Comparison of ENCODE assay signal across 20 mouse cellular contexts in genomic region chr7:102100868-102101267, GRCm38 (mm10). TPM values are rescaled to one million over a fixed set of nuclear protein-coding genes. Genes with fewer than 3 reads are reported as not detected.
DNase-seq lines count a peak whose midpoint lies in the region; ATAC-seq and TF ChIP-seq lines count a peak whose summit lies in the region.
"Had no signal": no experiment of that assay in that cellular context is flagged by ENCODE, and none has a peak within 500 bp of the region (broad histone marks: within the 10 kb centered on the region; RNA-seq: fewer than 3 reads in every experiment).

No protein-coding gene starts in this region.

- no peak overlapping the region for H3K9ac ChIP-seq in kidney, embryonic 15.5 days
- H3K9ac ChIP-seq in ES-Bruce4 (ENCODE audit: low read depth, poor library complexity, severe bottlenecking), result no peak overlapping the region
- peak overlapping the region; percentile 21; the same call in 1 of the 2 replicates for H3K9ac ChIP-seq in heart, embryonic 16.5 days (ENCODE audit: low read length)
- H3K9ac ChIP-seq: embryonic facial prominence, embryonic 15.5 days had no signal

- TF ChIP-seq EP300 in ES-Bruce4 (IDR thresholded peaks at IDR 0.05; ENCODE audit: insufficient read depth, low read depth, low read length), result no peak

- no peak for TF ChIP-seq POLR2A in ES-Bruce4 (IDR thresholded peaks at IDR 0.05; ENCODE audit: insufficient read depth, low read length)

- H3K4me2 ChIP-seq in kidney, embryonic 15.5 days, result no peak overlapping the region; the same call in 1 of the 2 replicates
- H3K4me2 ChIP-seq in heart, embryonic 16.5 days (ENCODE audit: low read depth, low read length), result no peak overlapping the region

- no peak for TF ChIP-seq CTCF in ES-Bruce4 (IDR thresholded peaks at IDR 0.05; ENCODE audit: low read depth, low read length)

- DNase-seq in heart, embryonic 10.5 days (ENCODE audit: low spot score), result no peak
- no peak for DNase-seq in heart, adult 9 months (ENCODE audit: low spot score in 2 of 2)
- DNase-seq in kidney, adult 9 months, result no peak
- DNase-seq in embryo, embryonic 10.5 days (ENCODE audit: low spot score), result no peak
- no peak for DNase-seq in cerebellum, postnatal 4 days (ENCODE audit: low spot score in 2 of 2)
- DNase-seq: adrenal gland, postnatal 25 days; cerebellum, adult 2 months; layer of hippocampus, postnatal 36 days; left cerebral cortex, postnatal 4 days; right cerebral cortex, postnatal 25 days had no signal

- ATAC-seq in kidney, embryonic 15.5 days (replicated peaks; ENCODE audit: low FRiP score), result no peak
- no peak for ATAC-seq in heart, embryonic 16.5 days (replicated peaks; ENCODE audit: extremely low read depth, insufficient read depth, low FRiP score)

- peak overlapping the region; percentile 80 for H3K27ac ChIP-seq in heart, embryonic 10.5 days
- peak overlapping the region; percentile 78; the same call in 1 of the 2 replicates for H3K27ac ChIP-seq in kidney, embryonic 15.5 days
- H3K27ac ChIP-seq in ES-Bruce4 (ENCODE audit: insufficient read depth, low read length), result peak overlapping the region; percentile 82
- 0 out of 2 replicates have a peak overlapping the region, but pooled peaks have one; percentile 25 for H3K27ac ChIP-seq in heart, embryonic 16.5 days (ENCODE audit: low read length)
- H3K27ac ChIP-seq: hindbrain, postnatal 0 days; neural tube, embryonic 13.5 days had no signal

- peaks cover 43% of the 10 kb centered on the region for H3K4me1 ChIP-seq in heart, embryonic 10.5 days
- peaks cover 27% of the 10 kb centered on the region for H3K4me1 ChIP-seq in kidney, embryonic 15.5 days
- H3K4me1 ChIP-seq in ES-Bruce4 (ENCODE audit: control insufficient read depth, insufficient read depth, low read length), result peaks cover 9% of the 10 kb centered on the region
- H3K4me1 ChIP-seq in heart, embryonic 16.5 days (ENCODE audit: control insufficient read depth, insufficient read depth, low read length), result peaks cover 17% of the 10 kb centered on the region

- no peak overlapping the region for H3K4me3 ChIP-seq in heart, embryonic 10.5 days
- H3K4me3 ChIP-seq in kidney, embryonic 15.5 days (replicated peaks), result no peak overlapping the region
- H3K4me3 ChIP-seq in ES-Bruce4 (ENCODE audit: low read depth, low read length), result no peak overlapping the region
- H3K4me3 ChIP-seq in heart, embryonic 16.5 days (ENCODE audit: low read length), result no peak overlapping the region

- H3K36me3 ChIP-seq in heart, embryonic 10.5 days, result no peaks in the 10 kb centered on the region
- no peaks in the 10 kb centered on the region for H3K36me3 ChIP-seq in kidney, embryonic 15.5 days
- no peaks in the 10 kb centered on the region for H3K36me3 ChIP-seq in ES-Bruce4 (ENCODE audit: control insufficient read depth, insufficient read depth, low read length, poor library complexity, severe bottlenecking)
- H3K36me3 ChIP-seq in heart, embryonic 16.5 days (ENCODE audit: control insufficient read depth, insufficient read depth), result no peaks in the 10 kb centered on the region
- H3K36me3 ChIP-seq: embryonic facial prominence, embryonic 15.5 days had no signal

- 54% methylated on average over 5 of the region's 5 CpGs for WGBS in heart, embryonic 10.5 days
- WGBS in kidney, embryonic 15.5 days, result 26% methylated on average over 5 of the region's 5 CpGs
- whole genome bisulfite sequencing in heart, embryonic 16.5 days, result 69% methylated on average over 5 of the region's 5 CpGs

- no peaks in the 10 kb centered on the region for H3K27me3 ChIP-seq in heart, embryonic 10.5 days (ENCODE audit: insufficient read depth, poor library complexity, severe bottlenecking)
- H3K27me3 ChIP-seq in kidney, embryonic 15.5 days, result no peaks in the 10 kb centered on the region
- H3K27me3 ChIP-seq in ES-Bruce4 (ENCODE audit: control insufficient read depth, insufficient read depth, low read length, poor library complexity, severe bottlenecking), result no peaks in the 10 kb centered on the region
- no peaks in the 10 kb centered on the region for H3K27me3 ChIP-seq in heart, embryonic 16.5 days (ENCODE audit: control insufficient read depth, insufficient read depth, low read length)
- H3K27me3 ChIP-seq: embryonic facial prominence, embryonic 15.5 days had no signal

- no peaks in the 10 kb centered on the region for H3K9me3 ChIP-seq in heart, embryonic 10.5 days
- no peaks in the 10 kb centered on the region for H3K9me3 ChIP-seq in kidney, embryonic 15.5 days (replicated peaks)
- no peaks in the 10 kb centered on the region for H3K9me3 ChIP-seq in ES-Bruce4 (replicated peaks; ENCODE audit: control insufficient read depth, insufficient read depth, low read length, poor library complexity, severe bottlenecking)
- no peaks in the 10 kb centered on the region for H3K9me3 ChIP-seq in heart, embryonic 16.5 days (replicated peaks; ENCODE audit: control insufficient read depth, low read length)
- H3K9me3 ChIP-seq: embryonic facial prominence, embryonic 15.5 days; neural tube, embryonic 13.5 days had no signal

RNA-seq across cellular contexts. Expression of gene Art1, which starts 0.7 kb away (rescaled TPM):
- polyA plus RNA-seq in heart, embryonic 10.5 days (2016; fragmentation: Nextera tagmentation; extraction: Ambion mirVana), result 8.1 and 18.4 TPM in 2 replicates
- polyA plus RNA-seq in kidney, embryonic 15.5 days (2015; fragmentation: Nextera tagmentation; extraction: Ambion mirVana), result 2.4 and 3.4 TPM in 2 replicates
- polyA plus RNA-seq in ES-Bruce4 (2011; ENCODE audit: insufficient read depth, insufficient read length, low read depth, missing spikeins), result 0.94 and 0.99 TPM in 2 replicates
- polyA plus RNA-seq in heart, embryonic 16.5 days (2015; fragmentation: Nextera tagmentation; extraction: Ambion mirVana), result 3.1 and 5.0 TPM in 2 replicates
- polyA plus RNA-seq: cerebellum, adult 2 months had no signal

RNA-seq across cellular contexts. Expression of gene Art5, which starts 8.4 kb away (rescaled TPM):
- 3.8 and 4.2 TPM in 2 replicates for polyA plus RNA-seq in heart, embryonic 10.5 days (2016; fragmentation: Nextera tagmentation; extraction: Ambion mirVana)
- 1.6 and 2.1 TPM in 2 replicates for polyA plus RNA-seq in kidney, embryonic 15.5 days (2015; fragmentation: Nextera tagmentation; extraction: Ambion mirVana)
- 2.7 and 3.7 TPM in 2 replicates for polyA plus RNA-seq in ES-Bruce4 (2011; ENCODE audit: insufficient read depth, insufficient read length, low read depth, missing spikeins)
- 1.4 and 1.9 TPM in 2 replicates for polyA plus RNA-seq in heart, embryonic 16.5 days (2015; fragmentation: Nextera tagmentation; extraction: Ambion mirVana)
- polyA plus RNA-seq: cerebellum, adult 2 months had no signal

RNA-seq across cellular contexts. Expression of gene Chrna10, which starts 15.8 kb away (rescaled TPM):
- 0.06 TPM in 2 replicates for polyA plus RNA-seq in heart, embryonic 10.5 days (2016; fragmentation: Nextera tagmentation; extraction: Ambion mirVana)
- not detected in 2 replicates for polyA plus RNA-seq in kidney, embryonic 15.5 days (2015; fragmentation: Nextera tagmentation; extraction: Ambion mirVana)
- not detected in 2 replicates for polyA plus RNA-seq in ES-Bruce4 (2011; ENCODE audit: insufficient read depth, insufficient read length, low read depth, missing spikeins)
- polyA plus RNA-seq in heart, embryonic 16.5 days (2015; fragmentation: Nextera tagmentation; extraction: Ambion mirVana), result 0.24 TPM in 1 of 2 replicates, not detected in the other
- polyA plus RNA-seq: forebrain, embryonic 11.5 days; liver, postnatal 0 days; neural tube, embryonic 13.5 days; stomach, embryonic 16.5 days had no signal

RNA-seq across cellular contexts. Expression of gene Trpc2, which starts 18.0 kb away (rescaled TPM):
- polyA plus RNA-seq in heart, embryonic 10.5 days (2016; fragmentation: Nextera tagmentation; extraction: Ambion mirVana), result not detected in 2 replicates
- not detected in 2 replicates for polyA plus RNA-seq in kidney, embryonic 15.5 days (2015; fragmentation: Nextera tagmentation; extraction: Ambion mirVana)
- polyA plus RNA-seq in ES-Bruce4 (2011; ENCODE audit: insufficient read depth, insufficient read length, low read depth, missing spikeins), result not detected in 2 replicates
- polyA plus RNA-seq in heart, embryonic 16.5 days (2015; fragmentation: Nextera tagmentation; extraction: Ambion mirVana), result 0.12 and 0.17 TPM in 2 replicates
- polyA plus RNA-seq: forebrain, embryonic 11.5 days; gonadal fat pad, adult 2 months; liver, postnatal 0 days; stomach, embryonic 16.5 days had no signal

RNA-seq across cellular contexts. Expression of gene Xntrpc, which starts 35.4 kb away (rescaled TPM):
- polyA plus RNA-seq in heart, embryonic 10.5 days (2016; fragmentation: Nextera tagmentation; extraction: Ambion mirVana), result 1.5 and 1.7 TPM in 2 replicates
- 1.6 and 1.7 TPM in 2 replicates for polyA plus RNA-seq in kidney, embryonic 15.5 days (2015; fragmentation: Nextera tagmentation; extraction: Ambion mirVana)
- polyA plus RNA-seq in ES-Bruce4 (2011; ENCODE audit: insufficient read depth, insufficient read length, low read depth, missing spikeins), result 0.76 and 1.3 TPM in 2 replicates
- polyA plus RNA-seq in heart, embryonic 16.5 days (2015; fragmentation: Nextera tagmentation; extraction: Ambion mirVana), result 0.80 and 0.95 TPM in 2 replicates

Comparison
In these comparisons a context has a peak if more than half of its experiments do, and no peak if none do; other contexts are left out.
1. H3K27ac ChIP-seq: peak in every context shown above with its lines; median percentile 82 in ES-Bruce4; 80 in heart, embryonic 10.5 days; 78 in kidney, embryonic 15.5 days; 25 in heart, embryonic 16.5 days.